13 mouse cellular contexts compared by ENCODE assay signal in the genomic region with DNA sequence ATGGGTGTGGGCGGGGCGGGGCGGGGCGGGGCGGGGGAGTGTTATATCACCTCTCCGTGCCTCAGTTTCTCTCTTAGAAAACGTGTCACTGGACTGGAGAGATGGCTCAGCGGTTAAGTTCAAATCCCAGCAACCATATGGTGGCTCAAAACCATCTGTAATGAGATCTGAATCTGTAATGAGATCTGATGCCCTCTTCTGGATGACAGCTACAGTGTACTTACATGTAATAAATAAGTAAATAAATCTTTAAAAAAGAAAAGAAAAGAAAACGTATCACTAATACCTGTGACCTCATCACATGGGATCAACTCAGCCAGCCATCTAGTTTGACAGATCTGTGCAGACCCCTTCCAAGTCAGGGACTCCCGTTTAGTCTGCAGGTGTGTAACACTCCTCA. TPM values are rescaled to one million over a fixed set of nuclear protein-coding genes. Genes with fewer than 3 reads are reported as not detected.
DNase-seq lines count a peak whose midpoint lies in the region; ATAC-seq and TF ChIP-seq lines count a peak whose summit lies in the region.
"Had no signal": no experiment of that assay in that cellular context is flagged by ENCODE, and none has a peak within 500 bp of the region (broad histone marks: within the 10 kb centered on the region; RNA-seq: fewer than 3 reads in every experiment).

No protein-coding gene starts in this region.

- TF ChIP-seq POLR2A in myocyte (IDR thresholded peaks at IDR 0.05; ENCODE audit: insufficient read length, low read depth): no peak

- H3K4me3 ChIP-seq in forebrain, embryonic 10.5 days: no peak overlapping the region
- H3K4me3 ChIP-seq in forebrain, embryonic 16.5 days (replicated peaks; ENCODE audit: low read length): no peak overlapping the region
- H3K4me3 ChIP-seq in hindbrain, embryonic 12.5 days: no peak overlapping the region
- no peak overlapping the region for H3K4me3 ChIP-seq in hindbrain, embryonic 16.5 days (ENCODE audit: low read length)
- H3K4me3 ChIP-seq in lung, postnatal 0 days (ENCODE audit: low read depth, low read length): no peak overlapping the region
- peak overlapping the region; percentile 10 for H3K4me3 ChIP-seq in myocyte
- H3K4me3 ChIP-seq: embryonic facial prominence, embryonic 10.5 days had no signal

- no peak overlapping the region for H3ac ChIP-seq in myocyte (ENCODE audit: control insufficient read depth, insufficient read length)

- peaks cover 24% of the 10 kb centered on the region for H3K4me1 ChIP-seq in forebrain, embryonic 10.5 days
- H3K4me1 ChIP-seq in forebrain, embryonic 16.5 days (replicated peaks; ENCODE audit: control insufficient read depth, insufficient read depth, low read length): peaks cover 5% of the 10 kb centered on the region
- H3K4me1 ChIP-seq in hindbrain, embryonic 12.5 days: peaks cover 13% of the 10 kb centered on the region
- H3K4me1 ChIP-seq in hindbrain, embryonic 16.5 days (ENCODE audit: control insufficient read depth, insufficient read depth, low read depth, low read length): peaks cover 3% of the 10 kb centered on the region
- peaks cover 8% of the 10 kb centered on the region; the same call in 1 of the 2 replicates for H3K4me1 ChIP-seq in lung, postnatal 0 days (ENCODE audit: insufficient read depth, low read depth, low read length)

- peak overlapping the region; percentile 62 for H3K27ac ChIP-seq in forebrain, embryonic 10.5 days
- H3K27ac ChIP-seq in forebrain, embryonic 16.5 days (ENCODE audit: low read length): no peak overlapping the region
- no peak overlapping the region for H3K27ac ChIP-seq in hindbrain, embryonic 12.5 days
- H3K27ac ChIP-seq in hindbrain, embryonic 16.5 days (ENCODE audit: low read depth, low read length): no peak overlapping the region
- 0 out of 2 replicates have a peak overlapping the region, but pooled peaks have one; percentile 38 for H3K27ac ChIP-seq in lung, postnatal 0 days (ENCODE audit: low read length)
- H3K27ac ChIP-seq: embryonic facial prominence, embryonic 10.5 days had no signal

- TF ChIP-seq CTCF in lung, postnatal 0 days (IDR thresholded peaks at IDR 0.05): peak; percentile 31

- 72% methylated on average over 10 of the region's 10 CpGs for WGBS in forebrain, embryonic 10.5 days
- WGBS in forebrain, embryonic 16.5 days: 62% methylated on average over 10 of the region's 10 CpGs
- 66% methylated on average over 10 of the region's 10 CpGs for WGBS in hindbrain, embryonic 12.5 days
- WGBS in hindbrain, embryonic 16.5 days: 63% methylated on average over 10 of the region's 10 CpGs
- 63% methylated on average over 10 of the region's 10 CpGs for WGBS in lung, postnatal 0 days

- no peak for TF ChIP-seq EP300 in lung, postnatal 0 days (IDR thresholded peaks at IDR 0.05)

- no peaks in the 10 kb centered on the region for H3K27me3 ChIP-seq in forebrain, embryonic 10.5 days (ENCODE audit: poor library complexity, severe bottlenecking)
- no peaks in the 10 kb centered on the region for H3K27me3 ChIP-seq in forebrain, embryonic 16.5 days (replicated peaks; ENCODE audit: control insufficient read depth, insufficient read depth, low read length)
- no peaks in the 10 kb centered on the region for H3K27me3 ChIP-seq in hindbrain, embryonic 12.5 days
- no peaks in the 10 kb centered on the region for H3K27me3 ChIP-seq in hindbrain, embryonic 16.5 days (replicated peaks; ENCODE audit: control insufficient read depth, insufficient read depth, low read length)
- no peaks in the 10 kb centered on the region for H3K27me3 ChIP-seq in lung, postnatal 0 days (replicated peaks; ENCODE audit: insufficient read depth, low read length)
- no peaks in the 10 kb centered on the region for H3K27me3 ChIP-seq in myocyte (ENCODE audit: control insufficient read depth, insufficient read depth, insufficient read length)

- ATAC-seq in forebrain, embryonic 16.5 days: no peak
- 0 out of 2 replicates have a peak, but pooled peaks have one; percentile 24 for ATAC-seq in hindbrain, embryonic 12.5 days (ENCODE audit: low FRiP score)
- no peak for ATAC-seq in hindbrain, embryonic 16.5 days
- no peak for ATAC-seq in lung, postnatal 0 days
- ATAC-seq: activated CD4-positive, CD25-positive, alpha-beta regulatory T cell, adult 4 months had no signal

- H3K4me2 ChIP-seq in forebrain, embryonic 16.5 days (ENCODE audit: low read length): no peak overlapping the region
- no peak overlapping the region for H3K4me2 ChIP-seq in hindbrain, embryonic 12.5 days (replicated peaks)
- H3K4me2 ChIP-seq in hindbrain, embryonic 16.5 days (ENCODE audit: low read length): no peak overlapping the region
- H3K4me2 ChIP-seq in lung, postnatal 0 days (replicated peaks; ENCODE audit: low read depth, low read length): no peak overlapping the region; the same call in 1 of the 2 replicates
- H3K4me2 ChIP-seq in myocyte (ENCODE audit: low read depth): peak overlapping the region; percentile 74

- H3K79me2 ChIP-seq in myocyte (ENCODE audit: control insufficient read depth, insufficient read depth): no peaks in the 10 kb centered on the region

- no peaks in the 10 kb centered on the region for H3K36me3 ChIP-seq in forebrain, embryonic 10.5 days (replicated peaks)
- H3K36me3 ChIP-seq in forebrain, embryonic 16.5 days (ENCODE audit: control insufficient read depth, insufficient read depth): no peaks in the 10 kb centered on the region
- H3K36me3 ChIP-seq in hindbrain, embryonic 12.5 days: no peaks in the 10 kb centered on the region
- no peaks in the 10 kb centered on the region for H3K36me3 ChIP-seq in hindbrain, embryonic 16.5 days (ENCODE audit: control insufficient read depth, insufficient read depth, low read length)
- no peaks in the 10 kb centered on the region for H3K36me3 ChIP-seq in lung, postnatal 0 days (ENCODE audit: insufficient read depth, low read length)
- no peaks in the 10 kb centered on the region for H3K36me3 ChIP-seq in myocyte (ENCODE audit: control insufficient read depth, insufficient read depth)
- H3K36me3 ChIP-seq: embryonic facial prominence, embryonic 10.5 days; G1E had no signal

- H3K9me3 ChIP-seq in forebrain, embryonic 10.5 days: peaks cover 4% of the 10 kb centered on the region; the same call in 1 of the 2 replicates
- no peaks in the 10 kb centered on the region for H3K9me3 ChIP-seq in forebrain, embryonic 16.5 days (ENCODE audit: control insufficient read depth, low read length)
- H3K9me3 ChIP-seq in hindbrain, embryonic 12.5 days (replicated peaks): no peaks in the 10 kb centered on the region
- H3K9me3 ChIP-seq in hindbrain, embryonic 16.5 days (ENCODE audit: control insufficient read depth, low read length): peaks cover 3% of the 10 kb centered on the region; the same call in 1 of the 2 replicates
- H3K9me3 ChIP-seq in lung, postnatal 0 days (ENCODE audit: low read length): no peaks in the 10 kb centered on the region; the same call in 1 of the 2 replicates
- H3K9me3 ChIP-seq: embryonic facial prominence, embryonic 10.5 days had no signal

- no peak for DNase-seq in forebrain, embryonic 10.5 days (ENCODE audit: extremely low spot score, low spot score)
- DNase-seq in lung, postnatal 0 days (ENCODE audit: low spot score): no peak
- no peak for DNase-seq in lung, postnatal 36 days
- DNase-seq in testis, postnatal 14 days (ENCODE audit: low spot score): no peak
- DNase-seq: cerebellum, adult 8-10 months; left cerebral cortex, postnatal 4 days had no signal

- H3K9ac ChIP-seq in forebrain, embryonic 16.5 days (replicated peaks; ENCODE audit: low read depth, low read length): no peak overlapping the region
- no peak overlapping the region for H3K9ac ChIP-seq in hindbrain, embryonic 12.5 days
- H3K9ac ChIP-seq in hindbrain, embryonic 16.5 days (ENCODE audit: low read depth, low read length): no peak overlapping the region
- no peak overlapping the region for H3K9ac ChIP-seq in lung, postnatal 0 days (replicated peaks; ENCODE audit: low read depth)

TF ChIP-seq in myocyte, 11 proteins besides CTCF, POLR2A, EP300 and RAD21:
- TF ChIP-seq TCF3 (IDR thresholded peaks at IDR 0.05; ENCODE audit: insufficient read length, low read depth): no peak
TF ChIP-seq in myocyte: peak in this region for 0.

RNA-seq across cellular contexts. Expression of a gene that starts 21.0 kb away (rescaled TPM):
- 209 and 210 TPM in 2 replicates for polyA plus RNA-seq in forebrain, embryonic 10.5 days (2016; fragmentation: Nextera tagmentation; extraction: Ambion mirVana)
- 230 and 234 TPM in 2 replicates for polyA plus RNA-seq in forebrain, embryonic 16.5 days (2015; fragmentation: Nextera tagmentation; extraction: Ambion mirVana)
- polyA plus RNA-seq in hindbrain, embryonic 12.5 days (2016; fragmentation: Nextera tagmentation; extraction: Ambion mirVana): 226 and 233 TPM in 2 replicates
- 176 and 191 TPM in 2 replicates for polyA plus RNA-seq in hindbrain, embryonic 16.5 days (2015; fragmentation: Nextera tagmentation; extraction: Ambion mirVana)
- polyA plus RNA-seq in lung, postnatal 0 days (2015; fragmentation: Nextera tagmentation; extraction: Ambion mirVana): 102 and 115 TPM in 2 replicates
- 58.9 TPM for polyA plus RNA-seq in myocyte (2012; fragmentation: generic; extraction: Trizol)

Comparison
In these comparisons a context has a peak if more than half of its experiments do, and no peak if none do; other contexts are left out.
1. H3K27ac ChIP-seq: peak in forebrain, embryonic 10.5 days (single experiment) and lung, postnatal 0 days (single experiment); none in forebrain, embryonic 16.5 days (single experiment), hindbrain, embryonic 12.5 days (single experiment) and hindbrain, embryonic 16.5 days (single experiment).